Mouse (Mus musculus) intestine, embryonic 15.5 days (tissue): ENCODE results near the gene Sectm1b. TPM values are rescaled to one million over a fixed set of nuclear protein-coding genes. Genes with fewer than 3 reads are reported as not detected.
A peak's percentile ranks its signal among the peaks of the same experiment; 100 is the strongest.
"Not testable (repeated sequence)": the region's sequence is repeated elsewhere in the genome, so short reads cannot be mapped to it uniquely, and the experiment has no call there.

ENCODE experiments used
- ATAC-seq: fragments of 200-750 bp; cut with Nextera tagmentation; 2 replicates; pipeline ENCODE4 v1.8.0; 2017; ENCODE audit warnings: moderate TSS enrichment, moderate library complexity
- H3K27ac ChIP-seq: fragments of 300-500 bp; sonication (generic); 2 replicates; pipeline ENCODE4 v1.5.1; 2015; ENCODE audit warnings: mild to moderate bottlenecking, inconsistent platforms
- H3K27me3 ChIP-seq: fragments of 300-500 bp; sonication (generic); replicated peaks from 2 replicates; pipeline ENCODE4 v1.6.1; 2015; ENCODE audit warnings: inconsistent platforms
- H3K36me3 ChIP-seq: fragments of 300-500 bp; sonication (generic); 2 replicates; pipeline ENCODE4 v1.6.1; 2015; ENCODE audit warnings: inconsistent platforms
- H3K4me1 ChIP-seq: fragments of 300-500 bp; sonication (generic); replicated peaks from 2 replicates; pipeline ENCODE4 v1.6.1; 2015; ENCODE audit warnings: inconsistent platforms
- H3K4me2 ChIP-seq: fragments of 300-500 bp; sonication (generic); replicated peaks from 2 replicates; pipeline ENCODE4 v1.6.1; 2015; ENCODE audit warnings: mild to moderate bottlenecking, inconsistent platforms
- H3K4me3 ChIP-seq: fragments of 300-500 bp; sonication (generic); replicated peaks from 2 replicates; pipeline ENCODE4 v1.5.1; 2015; ENCODE audit warnings: inconsistent platforms
- H3K9ac ChIP-seq: fragments of 300-500 bp; sonication (generic); 2 replicates; pipeline ENCODE4 v1.6.1; 2015; ENCODE audit warnings: inconsistent platforms
- H3K9me3 ChIP-seq: fragments of 300-500 bp; sonication (generic); 2 replicates; pipeline ENCODE4 v1.6.1; 2016; ENCODE audit warnings: inconsistent platforms
- WGBS: fragments of 180-500 bp; shearing (Covaris S2); methylation state at CpG from one replicate; pipeline ENCODE4 v1.1.7; 2015; 5-methylcytosine and 5-hydroxymethylcytosine counted together
- polyA plus RNA-seq: library from polyadenylated mRNA; unstranded; fragments of >200 nt; fragmentation: Nextera tagmentation; extraction: Ambion mirVana; gene quantifications from 2 replicates; pipeline ENCODE4 v1.2.1, GENCODE M21; 2015

Sectm1b gene
- polyA plus RNA-seq, result 0.73 and 0.93 TPM in 2 replicates

GRCm38 (mm10) chr11:121063379-121063778 lies at the start of gene Sectm1b:
Sectm1b (minus strand) TSS chr11:121063569.
- no peaks in the 10 kb centered on the region for H3K27me3 ChIP-seq
- peak; percentile 66; the same call in 1 of the 2 replicates for ATAC-seq
- H3K9ac ChIP-seq, result no peak within 1 kb of the TSS
- 53% methylated on average over 5 of the region's 5 CpGs for WGBS
- H3K4me3 ChIP-seq, result no peak within 1 kb of the TSS
- H3K4me1 ChIP-seq, result peaks cover 3% of the 10 kb centered on the region; the same call in 1 of the 2 replicates
- no peak within 1 kb of the TSS for H3K27ac ChIP-seq
- no peaks in the 10 kb centered on the region for H3K36me3 ChIP-seq
- H3K4me2 ChIP-seq, result no peak within 1 kb of the TSS
- H3K9me3 ChIP-seq, result no peaks in the 10 kb centered on the region

GRCm38 (mm10) chr11:121112091-121112775 lies 48.9 kb upstream of the Sectm1b start:
- Histone ChIP-seq H3K27me3 (no peaks in the 10 kb centered on the region), H3K4me3 (no peak overlapping the region), H3K36me3 (no peaks in the 10 kb centered on the region), H3K9ac (no peak overlapping the region), H3K27ac (no peak overlapping the region), H3K4me1 (0 out of 2 replicates have a peak, but pooled peaks cover 2% of the 10 kb centered on the region), H3K9me3 (no peaks in the 10 kb centered on the region), H3K4me2 (no peak overlapping the region)
- WGBS, result 73% methylated on average over 5 of the region's 5 CpGs
- ATAC-seq, result no peak

GRCm38 (mm10) chr11:121111601-121112000 lies 48.2 kb upstream of the Sectm1b start:
- Histone ChIP-seq H3K4me1 (0 out of 2 replicates have a peak, but pooled peaks cover 2% of the 10 kb centered on the region), H3K36me3 (no peaks in the 10 kb centered on the region)
- ATAC-seq, result no peak

GRCm38 (mm10) chr11:121111051-121111450 lies 47.7 kb upstream of the Sectm1b start:
- Histone ChIP-seq H3K27ac (no peak overlapping the region), H3K36me3 (no peaks in the 10 kb centered on the region), H3K4me3 (no peak overlapping the region), H3K4me1 (0 out of 2 replicates have a peak, but pooled peaks cover 2% of the 10 kb centered on the region), H3K9me3 (no peaks in the 10 kb centered on the region), H3K9ac (no peak overlapping the region), H3K4me2 (no peak overlapping the region), H3K27me3 (no peaks in the 10 kb centered on the region)
- no peak for ATAC-seq
- WGBS, result 93% methylated on average over 3 of the region's 3 CpGs

More at GRCm38 (mm10) chr11:121111601-121112000, 48.2 kb upstream of the Sectm1b start:
- Histone ChIP-seq H3K27ac (no peak overlapping the region), H3K4me3 (no peak overlapping the region), H3K9ac (no peak overlapping the region), H3K4me2 (no peak overlapping the region), H3K27me3 (no peaks in the 10 kb centered on the region), H3K9me3 (no peaks in the 10 kb centered on the region)
- WGBS, result 84% methylated on average over 1 of the region's 1 CpGs

- Histone ChIP-seq H3K4me2 (no peak overlapping the region), H3K9me3 (no peaks in the 10 kb centered on the region), H3K27me3 (no peaks in the 10 kb centered on the region), H3K36me3 (no peaks in the 10 kb centered on the region), H3K27ac (no peak overlapping the region), H3K9ac (no peak overlapping the region), H3K4me3 (no peak overlapping the region), H3K4me1 (0 out of 2 replicates have a peak, but pooled peaks cover 2% of the 10 kb centered on the region)
- peak; percentile 78 for ATAC-seq
- 9% methylated on average over 2 of the region's 2 CpGs for WGBS
These were observed 46.6 kb upstream of the Sectm1b start for GRCm38 (mm10) chr11:121109986-121110385.

- Histone ChIP-seq H3K9me3 (no peaks in the 10 kb centered on the region), H3K27ac (no peak overlapping the region), H3K27me3 (no peaks in the 10 kb centered on the region), H3K9ac (no peak overlapping the region), H3K4me1 (0 out of 2 replicates have a peak, but pooled peaks cover 2% of the 10 kb centered on the region), H3K4me2 (no peak overlapping the region), H3K36me3 (no peaks in the 10 kb centered on the region), H3K4me3 (no peak overlapping the region)
- no peak for ATAC-seq
- WGBS, result 46% methylated on average over 9 of the region's 9 CpGs
These were observed 44.7 kb upstream of the Sectm1b start for GRCm38 (mm10) chr11:121108061-121108460.

- 79% methylated on average over 1 of the region's 1 CpGs for WGBS
- H3K27ac ChIP-seq, H3K36me3 ChIP-seq, H3K4me1 ChIP-seq, H3K4me3 ChIP-seq, H3K9me3 ChIP-seq, ATAC-seq, H3K27me3 ChIP-seq, H3K9ac ChIP-seq, H3K4me2 ChIP-seq: not testable (repeated sequence)
These were observed 43.9 kb upstream of the Sectm1b start for GRCm38 (mm10) chr11:121107242-121107641.

- Histone ChIP-seq H3K4me3 (no peak overlapping the region), H3K4me2 (no peak overlapping the region), H3K36me3 (no peaks in the 10 kb centered on the region), H3K9ac (no peak overlapping the region), H3K9me3 (no peaks in the 10 kb centered on the region), H3K27me3 (no peaks in the 10 kb centered on the region), H3K4me1 (no peaks in the 10 kb centered on the region; the same call in 1 of the 2 replicates), H3K27ac (no peak overlapping the region)
- peak; percentile 41; the same call in 1 of the 2 replicates for ATAC-seq
- 75% methylated on average over 4 of the region's 4 CpGs for WGBS
These were observed 37.9 kb upstream of the Sectm1b start for GRCm38 (mm10) chr11:121101124-121101805.

- Histone ChIP-seq H3K4me1 (no peaks in the 10 kb centered on the region; the same call in 1 of the 2 replicates), H3K4me2 (no peak overlapping the region), H3K36me3 (no peaks in the 10 kb centered on the region), H3K4me3 (no peak overlapping the region), H3K27ac (no peak overlapping the region), H3K9ac (no peak overlapping the region), H3K27me3 (no peaks in the 10 kb centered on the region), H3K9me3 (no peaks in the 10 kb centered on the region)
- ATAC-seq, result peak; percentile 58
- WGBS, result 38% methylated on average over 7 of the region's 7 CpGs
These were observed 37.3 kb upstream of the Sectm1b start for GRCm38 (mm10) chr11:121100692-121101091.

- H3K4me1 ChIP-seq, result no peaks in the 10 kb centered on the region; the same call in 1 of the 2 replicates
- no peaks in the 10 kb centered on the region for H3K27me3 ChIP-seq
- H3K4me2 ChIP-seq, result no peak overlapping the region
- no peak overlapping the region for H3K27ac ChIP-seq
- no peaks in the 10 kb centered on the region for H3K9me3 ChIP-seq
- ATAC-seq, result no peak
- no peaks in the 10 kb centered on the region for H3K36me3 ChIP-seq
- 79% methylated on average over 7 of the region's 7 CpGs for WGBS
- H3K4me3 ChIP-seq, result no peak overlapping the region
- H3K9ac ChIP-seq, result no peak overlapping the region
These were observed 36.4 kb upstream of the Sectm1b start for GRCm38 (mm10) chr11:121099762-121100161.

GRCm38 (mm10) chr11:121092606-121093585 lies 29.5 kb upstream of the Sectm1b start:
- Histone ChIP-seq H3K4me1 (no peaks in the 10 kb centered on the region), H3K27ac (no peak overlapping the region), H3K36me3 (no peaks in the 10 kb centered on the region), H3K27me3 (no peaks in the 10 kb centered on the region), H3K4me3 (no peak overlapping the region), H3K9ac (no peak overlapping the region), H3K9me3 (no peaks in the 10 kb centered on the region), H3K4me2 (no peak overlapping the region)
- 80% methylated on average over 14 of the region's 14 CpGs for WGBS
- ATAC-seq, result no peak

- 53% methylated on average over 4 of the region's 4 CpGs for WGBS
- no peaks in the 10 kb centered on the region for H3K27me3 ChIP-seq
- no peaks in the 10 kb centered on the region for H3K36me3 ChIP-seq
- H3K4me2 ChIP-seq, result no peak overlapping the region
- ATAC-seq, result 0 out of 2 replicates have a peak, but pooled peaks have one; percentile 3
- no peak overlapping the region for H3K9ac ChIP-seq
- H3K4me3 ChIP-seq, result no peak overlapping the region
- H3K9me3 ChIP-seq, result no peaks in the 10 kb centered on the region
- H3K27ac ChIP-seq, result no peak overlapping the region
- H3K4me1 ChIP-seq, result no peaks in the 10 kb centered on the region
These were observed 27.6 kb upstream of the Sectm1b start for GRCm38 (mm10) chr11:121090943-121091342.
